Mouse (Mus musculus) E14TG2a.4 (cell line): Measurements from ENCODE around the gene Gm28047.

Experiments
- H3K27me3 ChIP-seq: 2 replicates; pipeline ENCODE4 v1.6.1; 2014; ENCODE audit warnings: low read length, control low read depth; ENCODE audit not compliant: insufficient read depth
- H3K36me3 ChIP-seq: 2 replicates; pipeline ENCODE4 v1.6.1; 2014; ENCODE audit warnings: low read length, control low read depth; ENCODE audit not compliant: insufficient read depth
- H3K4me1 ChIP-seq: replicated peaks from 2 replicates; pipeline ENCODE4 v1.6.1; 2014; ENCODE audit warnings: low read depth, low read length, control low read depth
- H3K4me3 ChIP-seq: replicated peaks from 2 replicates; pipeline ENCODE4 v1.5.1; 2014; ENCODE audit warnings: mild to moderate bottlenecking, low read length
- H3K9me3 ChIP-seq: 2 replicates; pipeline ENCODE4 v1.6.1; 2014; ENCODE audit warnings: low read length, control low read depth
- CTCF ChIP-seq: conservative IDR thresholded peaks from 2 replicates; pipeline ENCODE4 v1.5.1; 2014; ENCODE audit warnings: low read length
- NANOG ChIP-seq: IDR thresholded peaks from 2 replicates; pipeline ENCODE4 v1.6.1; 2014; ENCODE audit warnings: borderline replicate concordance, low read length, mixed read lengths
- POU5F1 ChIP-seq: IDR thresholded peaks from 2 replicates; pipeline ENCODE4 v1.6.1; 2014; ENCODE audit warnings: low read length, borderline replicate concordance

Gm28047 gene

DNA sequence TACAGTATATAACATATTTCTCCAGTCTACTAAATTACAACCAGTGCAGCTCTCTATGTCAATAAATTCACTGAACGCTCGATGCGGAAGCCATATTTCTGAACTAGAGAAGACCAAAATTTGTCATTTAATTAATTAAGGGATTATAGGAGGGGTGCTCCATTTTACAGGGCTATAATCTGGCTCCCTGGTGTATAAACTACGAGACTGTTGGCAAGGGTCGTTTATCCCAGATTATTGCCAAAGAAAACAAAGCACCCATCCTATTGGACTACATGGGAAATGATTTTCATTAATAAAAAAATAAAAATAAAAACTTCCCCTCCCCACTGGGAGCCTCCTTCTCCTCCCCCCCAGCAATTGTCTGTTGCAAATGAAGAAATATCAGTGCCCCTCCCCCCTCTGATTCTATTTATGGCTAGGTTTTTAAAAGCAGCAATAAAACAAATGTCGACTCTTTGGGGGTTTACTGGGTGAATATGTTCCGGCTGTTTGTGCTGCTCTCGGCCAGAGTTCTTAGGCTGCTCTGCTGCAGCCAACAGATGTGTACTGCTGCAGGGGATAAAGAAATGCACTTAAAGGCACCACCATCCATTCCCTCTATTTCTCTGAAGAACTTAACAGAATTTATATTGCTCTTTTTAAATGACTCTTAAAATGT lies 30.7 kb downstream of the Gm28047 start:
- Histone ChIP-seq H3K9me3 (no peaks in the 10 kb centered on the region), H3K36me3 (no peaks in the 10 kb centered on the region), H3K4me1 (peaks cover 12% of the 10 kb centered on the region; the same call in 1 of the 2 replicates), H3K4me3 (no peak overlapping the region), H3K27me3 (no peaks in the 10 kb centered on the region)
- no peak for TF ChIP-seq NANOG
- TF ChIP-seq POU5F1, result no peak
- no peak for TF ChIP-seq CTCF

- no peak overlapping the region for H3K4me3 ChIP-seq
- TF ChIP-seq POU5F1 (no peak), NANOG (no peak), CTCF (no peak)
- no peaks in the 10 kb centered on the region for H3K27me3 ChIP-seq
- H3K36me3 ChIP-seq, result no peaks in the 10 kb centered on the region
- no peaks in the 10 kb centered on the region for H3K9me3 ChIP-seq
- peaks cover 12% of the 10 kb centered on the region; the same call in 1 of the 2 replicates for H3K4me1 ChIP-seq
Measured at GRCm38 (mm10) chr15:102592674-102593073, 32.2 kb downstream of the Gm28047 start.

- H3K9me3 ChIP-seq, result no peaks in the 10 kb centered on the region
- no peak overlapping the region for H3K4me3 ChIP-seq
- H3K36me3 ChIP-seq, result no peaks in the 10 kb centered on the region
- no peaks in the 10 kb centered on the region for H3K27me3 ChIP-seq
- TF ChIP-seq CTCF (no peak), NANOG (no peak), POU5F1 (no peak)
- H3K4me1 ChIP-seq, result peaks cover 12% of the 10 kb centered on the region; the same call in 1 of the 2 replicates
Measured at GRCm38 (mm10) chr15:102590567-102590966, 34.3 kb downstream of the Gm28047 start.

DNA sequence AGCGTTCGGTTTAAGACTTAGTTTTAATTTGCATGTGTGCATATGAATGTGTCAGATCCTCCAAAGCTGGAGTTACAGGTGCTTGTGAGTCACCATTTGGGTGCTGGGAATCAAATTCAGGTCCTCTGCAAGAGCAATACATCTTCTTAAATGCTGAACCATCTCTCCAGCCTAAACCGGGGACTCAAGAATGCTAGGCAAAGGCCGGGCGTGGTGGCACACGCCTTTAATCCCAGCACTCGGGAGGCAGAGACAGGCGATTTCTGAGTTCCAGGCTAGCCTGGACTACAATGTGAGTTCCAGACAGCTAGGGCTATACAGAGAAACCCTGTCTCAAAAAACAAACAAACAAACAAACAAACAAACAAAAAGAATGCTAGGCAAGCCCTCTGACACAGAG lies 35.0 kb downstream of the Gm28047 start:
- no peaks in the 10 kb centered on the region for H3K27me3 ChIP-seq
- TF ChIP-seq NANOG (no peak), POU5F1 (no peak), CTCF (no peak)

GRCm38 (mm10) chr15:102585501-102585900 lies 39.4 kb downstream of the Gm28047 start:
- no peak overlapping the region for H3K4me3 ChIP-seq
- no peaks in the 10 kb centered on the region for H3K27me3 ChIP-seq
- peaks cover 9% of the 10 kb centered on the region; the same call in 1 of the 2 replicates for H3K4me1 ChIP-seq
- TF ChIP-seq NANOG (no peak), CTCF (no peak), POU5F1 (no peak)
- no peaks in the 10 kb centered on the region for H3K36me3 ChIP-seq
- H3K9me3 ChIP-seq, result no peaks in the 10 kb centered on the region

More for the DNA sequence above, 35.0 kb downstream of the Gm28047 start:
- Histone ChIP-seq H3K36me3 (no peaks in the 10 kb centered on the region), H3K9me3 (no peaks in the 10 kb centered on the region), H3K4me3 (no peak overlapping the region), H3K4me1 (peaks cover 12% of the 10 kb centered on the region; the same call in 1 of the 2 replicates)

DNA sequence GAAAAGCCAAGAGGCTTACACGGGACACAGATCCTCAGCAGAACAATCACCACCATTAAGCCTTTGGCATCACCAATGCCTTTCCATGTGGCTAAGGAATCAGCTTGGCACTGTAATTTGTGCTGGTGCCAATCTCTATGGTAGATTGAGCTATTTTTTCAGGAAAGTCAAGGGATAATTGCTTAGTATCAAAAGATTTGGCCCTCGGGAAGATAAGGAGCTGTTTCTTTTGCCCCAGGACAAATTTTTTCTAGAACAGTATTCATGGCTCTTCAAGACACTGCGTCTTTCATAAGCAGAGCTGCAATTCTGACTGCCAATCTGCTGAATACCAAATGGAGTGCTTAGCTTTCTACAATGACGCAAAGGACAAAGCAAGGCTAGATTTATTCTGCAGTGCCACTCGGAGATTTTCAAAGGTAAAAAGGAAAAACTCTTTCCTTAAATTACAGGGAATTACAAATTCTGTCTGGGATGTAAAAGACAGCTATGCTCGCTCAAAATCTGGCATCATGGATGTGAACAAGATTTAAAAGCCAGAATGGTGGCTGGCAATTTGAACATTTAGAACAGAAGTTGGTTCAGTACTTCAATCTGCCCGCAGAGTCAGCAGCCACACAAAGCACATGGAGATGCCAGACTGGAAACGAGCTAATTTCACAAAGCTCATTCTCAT lies 41.0 kb downstream of the Gm28047 start:
- no peaks in the 10 kb centered on the region for H3K4me1 ChIP-seq
- no peaks in the 10 kb centered on the region for H3K27me3 ChIP-seq
- no peaks in the 10 kb centered on the region for H3K36me3 ChIP-seq
- TF ChIP-seq POU5F1 (no peak), CTCF (no peak), NANOG (no peak)
- H3K9me3 ChIP-seq, result no peaks in the 10 kb centered on the region
- H3K4me3 ChIP-seq, result no peak overlapping the region

GRCm38 (mm10) chr15:102581205-102581604 lies 43.7 kb downstream of the Gm28047 start:
- Histone ChIP-seq H3K27me3 (no peaks in the 10 kb centered on the region), H3K4me1 (no peaks in the 10 kb centered on the region), H3K36me3 (no peaks in the 10 kb centered on the region), H3K4me3 (no peak overlapping the region), H3K9me3 (no peaks in the 10 kb centered on the region)
- TF ChIP-seq NANOG (no peak), CTCF (no peak), POU5F1 (no peak)

- Histone ChIP-seq H3K27me3 (no peaks in the 10 kb centered on the region), H3K9me3 (no peaks in the 10 kb centered on the region), H3K4me3 (no peak overlapping the region), H3K36me3 (no peaks in the 10 kb centered on the region), H3K4me1 (no peaks in the 10 kb centered on the region)
- TF ChIP-seq POU5F1 (no peak), NANOG (no peak), CTCF (no peak)
Measured at GRCm38 (mm10) chr15:102578351-102578750, 46.5 kb downstream of the Gm28047 start.

GRCm38 (mm10) chr15:102576972-102577371 lies 47.9 kb downstream of the Gm28047 start:
- TF ChIP-seq NANOG (no peak), POU5F1 (no peak), CTCF (no peak)
- no peak overlapping the region for H3K4me3 ChIP-seq
- no peaks in the 10 kb centered on the region for H3K27me3 ChIP-seq
- no peaks in the 10 kb centered on the region for H3K9me3 ChIP-seq
- H3K36me3 ChIP-seq, result no peaks in the 10 kb centered on the region
- no peaks in the 10 kb centered on the region for H3K4me1 ChIP-seq
